Mouse (Mus musculus): Measurements from ENCODE around the gene Enpp1. TPM values are rescaled to one million over a fixed set of nuclear protein-coding genes. Genes with fewer than 3 reads are reported as not detected.
A peak's percentile ranks its signal among the peaks of the same experiment; 100 is the strongest.

Gene Enpp1
- 1.2 and 1.4 TPM in 2 replicates for polyA plus RNA-seq (2014; fragmentation: Nextera tagmentation; extraction: Ambion mirVana)

DNA sequence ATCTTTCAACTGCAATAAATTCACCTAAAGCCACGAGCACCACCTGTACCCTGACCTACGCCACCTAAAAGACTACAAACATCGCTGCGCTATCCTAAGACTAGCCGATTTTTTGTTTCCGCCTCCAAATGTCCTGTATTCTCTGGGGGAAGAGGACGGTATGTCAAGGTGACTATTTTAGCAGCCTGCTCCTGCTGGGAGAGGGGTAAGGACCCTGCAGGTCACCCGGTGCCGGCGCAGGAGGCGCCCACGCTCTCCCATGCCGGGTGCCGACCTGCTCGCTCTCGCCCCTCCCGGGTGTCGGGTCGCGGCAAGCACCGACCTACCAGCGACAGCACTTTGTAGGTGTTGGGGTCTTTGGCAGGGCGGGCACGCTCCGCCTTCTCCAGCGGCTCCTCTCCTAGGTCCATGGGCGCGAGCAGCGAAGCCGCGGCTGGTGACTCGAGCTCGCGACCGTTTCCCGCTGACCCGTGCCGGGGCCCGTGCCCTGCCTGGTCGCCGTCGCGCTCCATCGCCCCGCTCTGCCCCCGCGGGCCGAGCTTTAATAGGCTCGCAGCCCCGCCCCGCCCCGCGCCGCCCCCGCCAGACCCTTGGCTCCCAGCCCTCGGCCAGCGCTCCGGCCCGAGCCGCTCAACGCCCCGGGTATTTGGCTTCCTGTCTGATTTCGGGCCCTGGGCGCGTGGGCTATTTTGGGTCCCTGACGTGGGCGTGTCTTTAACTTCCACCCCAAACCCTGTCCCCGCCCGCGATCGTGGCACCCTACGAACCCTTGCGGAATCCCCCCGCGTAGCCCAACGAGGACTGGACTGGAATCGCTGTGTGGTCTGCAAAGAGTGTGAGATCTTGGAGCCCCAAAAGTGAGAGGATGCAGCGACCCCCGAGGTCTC lies at the start of gene Enpp1:
Enpp1 (minus strand) TSS at position 680 of the 887 bp plus-strand sequence.
- Histone ChIP-seq H3K9me3 (ENCODE audit: control insufficient read depth, low read length) (no peaks in the 10 kb centered on the region), H3K9ac (ENCODE audit: low read length) (peak within 1 kb of the TSS; percentile 59), H3K27ac (ENCODE audit: low read depth, low read length) (no peak within 1 kb of the TSS), H3K4me3 (ENCODE audit: low read depth, low read length) (peak within 1 kb of the TSS; percentile 63), H3K36me3 (ENCODE audit: control insufficient read depth, insufficient read depth, low read length) (no peaks in the 10 kb centered on the region), H3K27me3 (ENCODE audit: control insufficient read depth, insufficient read depth, low read length) (peaks cover 13% of the 10 kb centered on the region), H3K4me2 (peak within 1 kb of the TSS; percentile 99), H3K4me1 (ENCODE audit: control insufficient read depth, insufficient read depth, low read length) (0 out of 2 replicates have a peak, but pooled peaks cover 3% of the 10 kb centered on the region)
- DNase-seq (ENCODE audit: low spot score, missing footprints) = peak; percentile 92
- ATAC-seq (ENCODE audit: low FRiP score) = peak; percentile 90
- under 1% methylated on average over 65 of the region's 79 CpGs for WGBS

DNA sequence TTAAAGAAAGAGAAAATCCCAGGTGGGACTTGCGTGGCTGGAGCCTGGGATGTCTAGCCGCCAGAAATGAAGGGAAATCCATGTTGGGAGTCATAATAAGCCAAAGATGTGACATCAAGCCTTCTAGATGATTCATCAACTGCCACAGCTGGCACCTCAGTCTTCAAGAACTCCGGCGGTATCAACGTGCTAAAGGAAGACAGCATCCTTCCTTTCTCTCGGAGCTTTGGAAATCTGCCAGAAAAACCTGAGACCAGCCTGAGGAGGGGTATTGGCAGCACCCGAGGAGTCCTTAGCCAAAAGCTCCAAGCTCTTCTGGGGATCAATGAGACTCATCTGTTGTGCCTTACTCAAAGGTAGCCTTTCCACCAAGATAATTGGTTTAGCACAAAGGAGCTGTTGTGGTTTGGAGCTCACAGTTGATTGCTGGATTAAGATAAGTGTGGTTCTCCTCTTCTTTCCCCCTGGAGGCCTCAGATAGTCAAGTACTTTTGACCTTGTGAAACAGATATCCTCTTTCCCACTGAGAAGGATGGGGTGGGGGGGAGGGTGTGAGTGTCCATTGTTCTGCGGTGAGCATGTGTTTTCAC lies 46.5 kb upstream of the Enpp1 start:
- WGBS = 74% methylated on average over 8 of the region's 8 CpGs
- no peak overlapping the region for H3K4me2 ChIP-seq
- DNase-seq (ENCODE audit: low spot score, missing footprints) = no peak
- no peak overlapping the region for H3K9ac ChIP-seq (ENCODE audit: low read length)
- H3K4me1 ChIP-seq (ENCODE audit: control insufficient read depth, insufficient read depth, low read length) = no peaks in the 10 kb centered on the region; the same call in 1 of the 2 replicates
- no peaks in the 10 kb centered on the region for H3K36me3 ChIP-seq (ENCODE audit: control insufficient read depth, insufficient read depth, low read length)
- H3K4me3 ChIP-seq (ENCODE audit: low read depth, low read length) = no peak overlapping the region
- no peak for ATAC-seq (ENCODE audit: low FRiP score)
- H3K9me3 ChIP-seq (ENCODE audit: control insufficient read depth, low read length) = no peaks in the 10 kb centered on the region
- no peak overlapping the region for H3K27ac ChIP-seq (ENCODE audit: low read depth, low read length)
- H3K27me3 ChIP-seq (ENCODE audit: control insufficient read depth, insufficient read depth, low read length) = no peaks in the 10 kb centered on the region

DNA sequence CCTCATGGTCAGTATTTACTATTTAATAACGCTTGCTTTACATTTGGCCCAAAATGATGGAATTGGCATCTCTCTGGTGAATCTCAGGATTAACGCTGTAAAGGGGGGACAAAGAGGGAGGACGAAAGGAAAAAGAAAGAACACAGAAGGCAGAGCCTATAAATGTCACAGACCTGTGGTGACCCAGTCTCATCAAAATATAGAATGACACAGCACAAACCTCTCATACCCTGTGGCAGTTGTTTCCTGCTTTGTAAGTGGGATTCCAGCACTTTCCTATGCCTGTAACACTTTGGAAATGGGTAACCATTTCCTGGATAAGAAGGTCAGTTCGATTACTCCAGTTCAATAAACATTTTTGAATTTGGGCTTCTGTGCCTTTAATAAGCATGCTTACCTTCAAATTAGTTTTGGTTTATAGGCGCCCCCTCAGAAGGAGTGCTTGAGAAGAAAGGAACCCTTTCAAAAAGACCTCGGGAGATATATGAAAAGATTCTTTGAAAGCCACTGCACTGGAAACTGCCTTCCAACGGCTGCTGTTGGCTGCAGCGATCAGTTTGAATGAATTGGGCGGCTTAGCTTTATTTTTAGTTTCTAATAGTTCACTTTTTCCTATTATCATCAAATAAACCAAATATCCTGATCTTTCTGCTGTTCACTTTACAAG lies 43.0 kb upstream of the Enpp1 start:
- Histone ChIP-seq H3K4me2 (peak overlapping the region; percentile 27; the same call in 1 of the 2 replicates), H3K27me3 (ENCODE audit: control insufficient read depth, insufficient read depth, low read length) (no peaks in the 10 kb centered on the region), H3K4me3 (ENCODE audit: low read depth, low read length) (no peak overlapping the region), H3K9ac (ENCODE audit: low read length) (no peak overlapping the region), H3K4me1 (ENCODE audit: control insufficient read depth, insufficient read depth, low read length) (no peaks in the 10 kb centered on the region; the same call in 1 of the 2 replicates), H3K27ac (ENCODE audit: low read depth, low read length) (no peak overlapping the region), H3K36me3 (ENCODE audit: control insufficient read depth, insufficient read depth, low read length) (no peaks in the 10 kb centered on the region), H3K9me3 (ENCODE audit: control insufficient read depth, low read length) (no peaks in the 10 kb centered on the region)
- ATAC-seq (ENCODE audit: low FRiP score) (no peak), DNase-seq (ENCODE audit: low spot score, missing footprints) (no peak)
- 58% methylated on average over 9 of the region's 9 CpGs for WGBS

DNA sequence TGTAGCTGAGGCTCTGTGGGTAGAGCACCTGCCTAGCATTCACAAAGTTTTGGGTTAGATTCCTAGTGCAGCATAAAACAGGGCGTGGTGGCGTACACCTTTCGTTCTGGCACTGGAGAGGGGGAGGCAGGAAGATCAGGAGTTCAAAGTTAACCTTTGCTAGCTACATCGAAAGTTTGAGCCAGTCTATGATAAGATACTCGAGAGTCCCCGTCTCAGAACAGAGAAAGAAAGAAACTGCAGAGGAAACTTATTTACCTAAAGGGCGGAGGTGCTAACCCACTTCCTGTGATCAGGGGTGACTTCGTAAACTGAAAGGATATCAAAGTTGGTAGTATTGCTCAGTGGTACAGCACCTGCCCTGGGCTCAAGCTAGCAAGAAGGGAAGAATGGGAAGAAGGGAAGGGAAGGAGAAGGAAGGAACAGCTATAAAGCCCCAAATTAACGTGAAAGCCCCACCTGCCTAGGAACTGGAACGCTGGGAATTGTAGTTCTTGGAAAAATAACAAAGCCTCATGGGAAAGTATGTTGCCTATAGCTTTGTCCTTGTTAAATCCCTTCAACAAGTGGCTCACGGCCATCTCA lies 42.4 kb upstream of the Enpp1 start:
- H3K4me2 ChIP-seq = peak overlapping the region; percentile 27; the same call in 1 of the 2 replicates
- peak overlapping the region; percentile 12; the same call in 1 of the 2 replicates for H3K4me3 ChIP-seq (ENCODE audit: low read depth, low read length)
- H3K27me3 ChIP-seq (ENCODE audit: control insufficient read depth, insufficient read depth, low read length) = no peaks in the 10 kb centered on the region
- no peak overlapping the region for H3K9ac ChIP-seq (ENCODE audit: low read length)
- DNase-seq (ENCODE audit: low spot score, missing footprints) = peak; percentile 86
- WGBS = 49% methylated on average over 11 of the region's 11 CpGs
- H3K9me3 ChIP-seq (ENCODE audit: control insufficient read depth, low read length) = no peaks in the 10 kb centered on the region
- no peaks in the 10 kb centered on the region; the same call in 1 of the 2 replicates for H3K4me1 ChIP-seq (ENCODE audit: control insufficient read depth, insufficient read depth, low read length)
- ATAC-seq (ENCODE audit: low FRiP score) = 0 out of 2 replicates have a peak, but pooled peaks have one; percentile 38
- H3K36me3 ChIP-seq (ENCODE audit: control insufficient read depth, insufficient read depth, low read length) = no peaks in the 10 kb centered on the region
- no peak overlapping the region for H3K27ac ChIP-seq (ENCODE audit: low read depth, low read length)

DNA sequence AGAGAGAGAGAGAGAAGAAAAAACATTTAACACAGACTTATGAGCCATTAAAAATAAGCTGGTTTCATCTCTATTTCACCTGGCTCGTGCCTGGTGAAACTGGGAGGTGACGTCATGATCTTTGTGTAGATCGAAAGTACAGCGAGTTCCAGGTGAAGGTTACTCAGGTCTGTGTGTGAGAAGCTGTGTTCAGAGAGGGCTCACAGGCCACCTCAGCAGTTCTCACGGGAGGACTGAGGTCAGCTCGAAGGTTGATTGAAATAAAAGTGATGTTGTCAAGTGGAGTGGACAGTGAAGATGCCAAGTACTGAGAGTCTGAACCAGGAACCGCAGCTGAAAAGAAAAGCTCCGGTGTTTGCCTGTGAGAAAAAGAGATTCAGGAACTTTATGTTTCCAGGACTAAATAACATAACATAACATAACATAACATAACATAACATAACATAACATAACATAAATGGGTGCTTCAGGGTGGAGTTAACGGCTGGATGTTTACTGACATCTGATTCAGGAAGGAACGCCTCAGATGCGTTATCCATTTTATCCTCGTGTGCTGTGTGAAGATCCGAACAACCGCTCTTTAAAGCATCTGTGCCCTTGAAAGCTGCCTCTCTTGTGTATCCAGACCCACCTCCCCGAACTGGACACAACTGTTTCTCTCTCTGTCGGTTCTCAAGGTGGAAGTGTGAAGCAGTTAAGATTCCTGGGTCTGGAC lies 41.7 kb upstream of the Enpp1 start:
- Histone ChIP-seq H3K4me1 (ENCODE audit: control insufficient read depth, insufficient read depth, low read length) (no peaks in the 10 kb centered on the region; the same call in 1 of the 2 replicates), H3K9me3 (ENCODE audit: control insufficient read depth, low read length) (no peaks in the 10 kb centered on the region), H3K4me3 (ENCODE audit: low read depth, low read length) (no peak overlapping the region), H3K9ac (ENCODE audit: low read length) (no peak overlapping the region), H3K4me2 (no peak overlapping the region; the same call in 1 of the 2 replicates), H3K27me3 (ENCODE audit: control insufficient read depth, insufficient read depth, low read length) (no peaks in the 10 kb centered on the region), H3K36me3 (ENCODE audit: control insufficient read depth, insufficient read depth, low read length) (no peaks in the 10 kb centered on the region), H3K27ac (ENCODE audit: low read depth, low read length) (no peak overlapping the region)
- whole genome bisulfite sequencing = 78% methylated on average over 16 of the region's 16 CpGs
- ATAC-seq (ENCODE audit: low FRiP score) (no peak), DNase-seq (ENCODE audit: low spot score, missing footprints) (no peak)

DNA sequence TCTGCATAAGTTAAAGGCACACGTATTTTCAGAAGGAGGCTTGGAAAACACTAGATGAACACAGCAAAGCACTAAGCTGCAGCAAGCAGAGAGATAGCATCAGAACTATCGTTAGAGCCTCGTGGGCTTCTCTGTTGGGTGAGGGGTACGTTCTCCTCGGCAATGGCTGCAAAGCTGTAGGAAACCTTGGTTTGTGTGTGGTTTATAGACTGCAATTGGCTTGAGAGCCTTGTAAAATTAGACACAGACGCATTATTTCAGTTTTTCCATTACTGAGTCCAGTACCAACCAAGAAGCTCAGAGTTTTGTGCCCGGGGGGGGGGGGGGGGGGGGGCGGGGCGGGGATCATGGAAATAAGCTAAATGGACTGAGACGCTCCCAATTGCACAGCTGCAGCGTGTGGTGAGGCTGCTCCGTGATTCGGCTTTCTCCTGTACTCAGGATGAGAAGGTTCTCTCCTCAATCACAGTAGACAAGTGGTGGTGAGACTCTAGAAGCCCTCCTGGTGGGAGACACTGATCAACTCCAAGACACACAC lies 31.1 kb upstream of the Enpp1 start:
- DNase-seq (ENCODE audit: low spot score, missing footprints) (no peak), ATAC-seq (ENCODE audit: low FRiP score) (no peak)
- H3K4me1 ChIP-seq (ENCODE audit: control insufficient read depth, insufficient read depth, low read length) = no peaks in the 10 kb centered on the region
- no peak overlapping the region for H3K4me2 ChIP-seq
- no peaks in the 10 kb centered on the region for H3K9me3 ChIP-seq (ENCODE audit: control insufficient read depth, low read length)
- 86% methylated on average over 12 of the region's 13 CpGs for WGBS
- H3K27ac ChIP-seq (ENCODE audit: low read depth, low read length) = no peak overlapping the region
- no peaks in the 10 kb centered on the region for H3K27me3 ChIP-seq (ENCODE audit: control insufficient read depth, insufficient read depth, low read length)
- no peaks in the 10 kb centered on the region for H3K36me3 ChIP-seq (ENCODE audit: control insufficient read depth, insufficient read depth, low read length)
- H3K4me3 ChIP-seq (ENCODE audit: low read depth, low read length) = no peak overlapping the region
- H3K9ac ChIP-seq (ENCODE audit: low read length) = no peak overlapping the region

DNA sequence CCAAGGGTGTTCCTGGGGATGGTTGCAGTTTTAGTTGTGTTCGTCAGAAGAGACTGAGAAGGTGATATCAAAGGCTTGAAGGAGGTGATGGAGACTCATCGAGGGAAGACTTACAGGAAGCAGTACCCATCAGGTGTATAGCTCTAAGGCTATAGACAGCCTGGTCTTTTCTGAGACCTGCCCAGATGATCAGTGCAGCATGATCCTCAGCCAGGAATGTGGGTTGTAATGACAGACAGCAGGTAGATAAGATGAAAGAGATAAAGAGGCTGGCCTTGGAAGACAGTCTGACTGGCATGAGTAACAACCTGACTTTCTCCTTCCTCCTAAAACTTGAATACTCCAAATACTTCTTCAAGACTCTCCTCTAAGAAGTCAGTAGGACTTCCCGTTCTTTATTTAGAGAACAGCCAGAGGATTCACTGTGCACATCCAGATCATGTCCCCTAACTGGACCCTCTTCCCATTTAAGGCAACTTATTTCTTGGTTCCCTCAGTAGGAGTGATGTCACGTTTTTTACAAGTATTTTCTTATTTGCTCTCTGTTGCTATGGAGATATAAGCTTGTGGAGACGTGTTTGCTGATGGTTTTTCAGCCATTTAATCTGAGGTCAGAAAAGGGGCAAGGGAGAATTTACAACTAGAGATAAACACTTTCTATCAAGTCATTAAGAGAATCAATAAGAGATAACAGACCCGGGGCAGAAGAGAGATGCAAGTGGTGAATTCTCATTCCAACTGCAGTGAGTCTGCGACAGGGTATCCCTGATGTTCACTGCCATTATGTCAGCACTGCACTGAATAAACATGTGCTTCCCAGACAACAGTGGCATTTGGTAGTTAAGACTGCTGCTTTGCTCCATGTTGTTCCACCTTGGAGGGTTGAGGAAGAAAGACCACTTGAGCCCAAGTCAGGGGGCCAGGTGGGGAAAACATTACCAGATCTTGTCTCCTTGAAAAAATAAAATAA lies 29.6 kb upstream of the Enpp1 start:
- no peak for DNase-seq (ENCODE audit: low spot score, missing footprints)
- no peaks in the 10 kb centered on the region for H3K36me3 ChIP-seq (ENCODE audit: control insufficient read depth, insufficient read depth, low read length)
- no peak overlapping the region for H3K4me2 ChIP-seq
- ATAC-seq (ENCODE audit: low FRiP score) = peak; percentile 59; the same call in 1 of the 2 replicates
- no peaks in the 10 kb centered on the region for H3K27me3 ChIP-seq (ENCODE audit: control insufficient read depth, insufficient read depth, low read length)
- no peak overlapping the region for H3K4me3 ChIP-seq (ENCODE audit: low read depth, low read length)
- no peaks in the 10 kb centered on the region for H3K9me3 ChIP-seq (ENCODE audit: control insufficient read depth, low read length)
- no peaks in the 10 kb centered on the region for H3K4me1 ChIP-seq (ENCODE audit: control insufficient read depth, insufficient read depth, low read length)
- WGBS = 71% methylated on average over 7 of the region's 7 CpGs
- H3K9ac ChIP-seq (ENCODE audit: low read length) = no peak overlapping the region
- H3K27ac ChIP-seq (ENCODE audit: low read depth, low read length) = no peak overlapping the region

All from midbrain, embryonic 11.5 days (tissue).